Mouse (Mus musculus) myocyte (in vitro differentiated cells): ENCODE data around the gene Mcemp1.

Experiments
- CEBPB ChIP-seq: IDR thresholded peaks from 2 replicates; pipeline ENCODE4 v1.6.1; 2011; ENCODE audit warnings: mild to moderate bottlenecking, moderate library complexity; ENCODE audit not compliant: poor library complexity, insufficient read depth, severe bottlenecking
- MAX ChIP-seq: IDR thresholded peaks from one replicate; pipeline ENCODE4 v1.6.1; 2011; ENCODE audit warnings: low read depth, mild to moderate bottlenecking, control low read depth
- MYOD1 ChIP-seq, 3 experiments: IDR thresholded peaks; one replicate each; pipeline ENCODE4 v1.6.1; 2011; ENCODE audit warnings: control low read depth in 2 of 3, low read depth in 2 of 3, mild to moderate bottlenecking in 2 of 3, moderate library complexity in 1 of 3; ENCODE audit not compliant: insufficient read length in 2 of 3, control insufficient read depth in 1 of 3
- POLR2A ChIP-seq: IDR thresholded peaks from one replicate; pipeline ENCODE4 v1.6.1; 2011; ENCODE audit warnings: low read depth, mild to moderate bottlenecking, control low read depth, moderate library complexity; ENCODE audit not compliant: insufficient read length
- POLR2AphosphoS2 ChIP-seq: IDR thresholded peaks from one replicate; pipeline ENCODE4 v1.6.1; 2011; ENCODE audit warnings: low read depth, control low read depth; ENCODE audit not compliant: insufficient read length
- SRF ChIP-seq: IDR thresholded peaks from one replicate; pipeline ENCODE4 v1.6.1; 2011; ENCODE audit warnings: low read depth; ENCODE audit not compliant: control insufficient read depth, insufficient read length
- TCF3 ChIP-seq: IDR thresholded peaks from one replicate; pipeline ENCODE4 v1.6.1; 2011; ENCODE audit warnings: low read depth, control low read depth; ENCODE audit not compliant: insufficient read length

DNA sequence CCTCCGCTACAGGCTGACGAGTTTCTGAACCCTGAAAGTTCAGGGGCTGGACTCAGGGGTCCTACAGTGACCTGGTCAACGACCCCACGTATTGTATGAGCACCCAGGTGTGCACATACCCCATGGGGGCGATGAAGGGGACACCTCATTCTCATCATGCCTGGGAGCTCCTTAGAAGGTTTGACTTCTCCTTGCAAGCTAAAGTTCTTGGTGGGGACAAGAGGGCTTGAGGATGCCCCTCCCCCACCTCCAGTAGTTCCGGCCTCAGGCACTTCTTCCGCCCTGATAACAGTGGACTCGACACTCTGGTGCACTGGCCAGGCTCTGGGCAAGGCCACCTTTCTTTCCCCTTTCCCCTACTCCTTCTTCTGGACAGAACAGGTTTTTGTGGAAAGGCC is 34.1 kb upstream of the Mcemp1 start:
- no peak for TF ChIP-seq MYOD1 (IDR thresholded peaks at IDR 0.05; ENCODE audit: control insufficient read depth in 1 of 3, insufficient read length in 2 of 3, low read depth in 2 of 3)
- no peak for TF ChIP-seq POLR2A
- TF ChIP-seq SRF, result no peak
- TF ChIP-seq TCF3, result no peak
- no peak for TF ChIP-seq POLR2AphosphoS2
- no peak for TF ChIP-seq MAX
- no peak for TF ChIP-seq CEBPB
